Mouse (Mus musculus) monocyte, adult 5-6 weeks (primary cell): Measurements from ENCODE around the gene Snrpa. TPM values are rescaled to one million over a fixed set of nuclear protein-coding genes. Genes with fewer than 3 reads are reported as not detected.

ENCODE experiments used
- ATAC-seq: fragments of 153-309, 156-312 bp; replicated peaks from 2 replicates; pipeline ENCODE4 v1.8.0; 2017; ENCODE audit warnings: mild to moderate bottlenecking; ENCODE audit not compliant: low TSS enrichment, insufficient number of reproducible peaks, severe bottlenecking, poor library complexity, low FRiP score
- total RNA-seq: library from RNA; stranded (forward); fragments of 200-1000, 200-491, 200-594 nt; gene quantifications from 3 replicates; pipeline ENCODE4 v1.2.3, GENCODE M21; 2017

The Snrpa gene
- total RNA-seq, 1 experiment from 2014 or later, result 29.4 TPM

GRCm38 (mm10) chr7:27212626-27213025, 16.6 kb upstream of the Snrpa start:
- ATAC-seq, result no peak

GRCm38 (mm10) chr7:27203730-27204449, 7.8 kb upstream of the Snrpa start:
- ATAC-seq, result no peak

- ATAC-seq, result no peak
Observed at GRCm38 (mm10) chr7:27198779-27199178, 2.7 kb upstream of the Snrpa start.

- ATAC-seq, result no peak
Observed at GRCm38 (mm10) chr7:27198355-27198754, 2.3 kb upstream of the Snrpa start.

- no peak for ATAC-seq
Observed at GRCm38 (mm10) chr7:27197634-27198033, 1.6 kb upstream of the Snrpa start.

GRCm38 (mm10) chr7:27197136-27197535, 1.1 kb upstream of the Snrpa start:
- ATAC-seq, result no peak

GRCm38 (mm10) chr7:27193731-27194130, 2.3 kb downstream of the Snrpa start:
- no peak for ATAC-seq

GRCm38 (mm10) chr7:27192434-27192833, 3.6 kb downstream of the Snrpa start:
- ATAC-seq, result no peak

GRCm38 (mm10) chr7:27189271-27189931, 6.7 kb downstream of the Snrpa start:
- no peak for ATAC-seq

- ATAC-seq, result no peak
Observed at GRCm38 (mm10) chr7:27185986-27186385, 10.1 kb downstream of the Snrpa start.

GRCm38 (mm10) chr7:27184964-27185363, 11.1 kb downstream of the Snrpa start:
- ATAC-seq, result peak; percentile 47; the same call in 1 of the 2 replicates

GRCm38 (mm10) chr7:27182498-27182897, 13.6 kb downstream of the Snrpa start:
- no peak for ATAC-seq

- no peak for ATAC-seq
Observed at GRCm38 (mm10) chr7:27180837-27181695, 15.0 kb downstream of the Snrpa start, which contains the start of the genes Gm21983 and Mia. Gene Gm21983, minus strand, starts transcription at chr7:27181086. Gene Mia, minus strand, starts transcription at chr7:27181157.

- no peak for ATAC-seq
Observed at GRCm38 (mm10) chr7:27180036-27180435, 16.0 kb downstream of the Snrpa start.

GRCm38 (mm10) chr7:27179217-27179918, 16.7 kb downstream of the Snrpa start:
- ATAC-seq, result no peak

- peak; percentile 97 for ATAC-seq
Observed at GRCm38 (mm10) chr7:27178324-27179216, 17.5 kb downstream of the Snrpa start, which contains the start of gene Rab4b. Gene Rab4b, minus strand, starts transcription at chr7:27178896.

GRCm38 (mm10) chr7:27177942-27178323, 18.1 kb downstream of the Snrpa start:
- no peak for ATAC-seq

- ATAC-seq, result no peak
Observed at GRCm38 (mm10) chr7:27174896-27175295, 21.2 kb downstream of the Snrpa start.
